Mouse (Mus musculus) limb, embryonic 13.5 days (tissue): ENCODE measurements at regions not wholly inside any gene's neighbourhood (a gene's known extent, or its start where the extent isn't known, plus 50 kb on each side); places are given as distances from the start of the nearest gene placed in this dataset.

Experiments
- ATAC-seq: fragments of 200-750 bp; cut with Nextera tagmentation; 2 replicates; pipeline ENCODE4 v1.8.0; 2017; ENCODE audit warnings: low read depth, moderate number of reproducible peaks, moderate TSS enrichment; ENCODE audit not compliant: low FRiP score
- H3K27ac ChIP-seq: fragments of 300-500 bp; sonication (generic); 2 replicates; pipeline ENCODE4 v1.5.1; 2015; ENCODE audit warnings: inconsistent platforms, mild to moderate bottlenecking, moderate library complexity
- H3K27me3 ChIP-seq: fragments of 300-500 bp; sonication (generic); 2 replicates; pipeline ENCODE4 v1.6.1; 2015; ENCODE audit warnings: mild to moderate bottlenecking, inconsistent platforms
- H3K36me3 ChIP-seq: fragments of 300-500 bp; sonication (generic); 2 replicates; pipeline ENCODE4 v1.6.1; 2015; ENCODE audit warnings: inconsistent platforms, mild to moderate bottlenecking, moderate library complexity
- H3K4me1 ChIP-seq: fragments of 300-500 bp; sonication (generic); 2 replicates; pipeline ENCODE4 v1.6.1; 2015; ENCODE audit warnings: inconsistent platforms
- H3K4me2 ChIP-seq: fragments of 300-500 bp; sonication (generic); replicated peaks from 2 replicates; pipeline ENCODE4 v1.6.1; 2015; ENCODE audit warnings: inconsistent platforms, mild to moderate bottlenecking, moderate library complexity
- H3K4me3 ChIP-seq: fragments of 300-500 bp; sonication (generic); 2 replicates; pipeline ENCODE4 v1.5.1; 2015; ENCODE audit warnings: moderate library complexity, mild to moderate bottlenecking, inconsistent platforms
- H3K9ac ChIP-seq: fragments of 300-500 bp; sonication (generic); 2 replicates; pipeline ENCODE4 v1.6.1; 2015; ENCODE audit warnings: mild to moderate bottlenecking, inconsistent platforms
- H3K9me3 ChIP-seq: fragments of 300-500 bp; sonication (generic); 2 replicates; pipeline ENCODE4 v1.6.1; 2016; ENCODE audit warnings: inconsistent platforms
- WGBS: fragments of 180-500 bp; shearing (Covaris S2); methylation state at CpG from one replicate; pipeline ENCODE4 v1.1.7; 2015; 5-methylcytosine and 5-hydroxymethylcytosine counted together

- no peaks in the 10 kb centered on the region for H3K4me1 ChIP-seq
- WGBS, result 38% methylated on average over 2 of the region's 2 CpGs
- no peak overlapping the region for H3K4me3 ChIP-seq
- no peak overlapping the region for H3K9ac ChIP-seq
- no peak for ATAC-seq
- no peak overlapping the region for H3K27ac ChIP-seq
- H3K9me3 ChIP-seq, result no peaks in the 10 kb centered on the region
- H3K27me3 ChIP-seq, result no peaks in the 10 kb centered on the region
- H3K4me2 ChIP-seq, result no peak overlapping the region
- no peaks in the 10 kb centered on the region for H3K36me3 ChIP-seq
Observed at GRCm38 (mm10) chr2:138733846-138734245, 477.5 kb downstream of the Btbd3 start.

DNA sequence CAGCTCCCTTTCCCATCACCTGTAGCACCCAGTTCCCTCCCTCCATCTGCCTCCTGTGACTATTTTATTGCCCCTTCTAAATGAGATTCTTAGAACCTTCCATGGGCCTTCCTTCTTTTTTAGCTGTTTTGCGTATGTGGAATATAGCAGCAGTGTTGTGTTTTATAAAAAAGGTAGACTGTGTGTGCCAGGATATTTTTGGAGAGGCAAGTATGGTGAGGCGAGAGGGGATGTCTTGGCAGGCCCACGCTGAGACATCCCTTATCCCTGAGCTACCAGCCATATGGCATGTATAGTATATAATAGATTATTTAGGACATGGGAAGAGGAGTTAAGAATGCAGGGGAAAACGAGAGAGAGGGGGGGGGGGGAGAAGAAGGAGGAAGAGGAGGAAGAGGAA lies 488.4 kb downstream of the Btbd3 start:
- H3K9me3 ChIP-seq, result no peaks in the 10 kb centered on the region
- no peak overlapping the region for H3K4me3 ChIP-seq
- ATAC-seq, result no peak
- WGBS, result 79% methylated on average over 4 of the region's 4 CpGs
- H3K27ac ChIP-seq, result no peak overlapping the region
- no peaks in the 10 kb centered on the region for H3K4me1 ChIP-seq
- no peaks in the 10 kb centered on the region for H3K36me3 ChIP-seq
- H3K27me3 ChIP-seq, result no peaks in the 10 kb centered on the region
- H3K4me2 ChIP-seq, result no peak overlapping the region
- no peak overlapping the region for H3K9ac ChIP-seq

- no peak for ATAC-seq
- Histone ChIP-seq H3K27ac (no peak overlapping the region), H3K36me3 (no peaks in the 10 kb centered on the region), H3K4me3 (no peak overlapping the region), H3K4me1 (no peaks in the 10 kb centered on the region), H3K9me3 (no peaks in the 10 kb centered on the region), H3K9ac (no peak overlapping the region), H3K4me2 (no peak overlapping the region), H3K27me3 (no peaks in the 10 kb centered on the region)
- WGBS, result 87% methylated on average over 3 of the region's 3 CpGs
Observed at GRCm38 (mm10) chr2:138760439-138760963, 504.1 kb downstream of the Btbd3 start.

- Histone ChIP-seq H3K9ac (no peak overlapping the region), H3K9me3 (no peaks in the 10 kb centered on the region), H3K4me2 (no peak overlapping the region), H3K4me1 (no peaks in the 10 kb centered on the region), H3K4me3 (no peak overlapping the region), H3K27me3 (no peaks in the 10 kb centered on the region), H3K27ac (no peak overlapping the region), H3K36me3 (no peaks in the 10 kb centered on the region)
- no peak for ATAC-seq
- WGBS, result 91% methylated on average over 1 of the region's 1 CpGs
Observed at GRCm38 (mm10) chr2:138761400-138761799, 505.0 kb downstream of the Btbd3 start.

DNA sequence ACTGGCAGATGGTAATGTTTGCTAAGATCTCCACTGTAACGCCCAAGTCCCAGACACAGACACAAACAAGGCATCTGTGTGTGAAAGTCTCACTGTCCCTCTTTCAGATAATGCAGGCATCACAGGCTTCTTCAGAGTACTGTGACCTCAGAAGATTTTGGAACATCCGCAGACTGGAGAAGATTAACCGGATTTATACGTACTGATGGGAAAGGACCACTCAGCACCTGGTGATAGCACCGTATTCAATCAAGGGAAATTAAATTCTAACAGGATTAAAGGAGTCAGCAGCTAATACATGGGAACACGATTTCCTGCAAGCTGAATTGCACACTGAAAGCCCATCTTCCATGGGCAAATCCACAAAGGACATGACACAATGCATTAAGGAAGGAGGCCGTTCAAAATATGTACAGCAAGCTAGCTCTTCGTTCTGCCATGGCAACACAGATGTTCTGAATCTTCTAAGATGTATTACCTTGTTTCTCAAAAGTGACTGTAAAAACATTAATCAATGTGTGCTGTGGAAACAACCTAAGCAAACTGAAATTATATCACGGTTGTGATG lies 510.0 kb downstream of the Btbd3 start:
- 73% methylated on average over 9 of the region's 9 CpGs for WGBS
- H3K36me3 ChIP-seq, result no peaks in the 10 kb centered on the region
- no peaks in the 10 kb centered on the region for H3K4me1 ChIP-seq
- no peaks in the 10 kb centered on the region for H3K27me3 ChIP-seq
- no peak for ATAC-seq
- no peak overlapping the region for H3K27ac ChIP-seq
- no peak overlapping the region for H3K9ac ChIP-seq
- no peaks in the 10 kb centered on the region for H3K9me3 ChIP-seq
- H3K4me2 ChIP-seq, result no peak overlapping the region
- no peak overlapping the region for H3K4me3 ChIP-seq

GRCm38 (mm10) chr2:138783781-138784180 lies 527.4 kb downstream of the Btbd3 start:
- Histone ChIP-seq H3K27ac (no peak overlapping the region), H3K27me3 (no peaks in the 10 kb centered on the region), H3K4me2 (no peak overlapping the region), H3K36me3 (no peaks in the 10 kb centered on the region), H3K4me1 (no peaks in the 10 kb centered on the region), H3K9ac (no peak overlapping the region), H3K4me3 (no peak overlapping the region), H3K9me3 (no peaks in the 10 kb centered on the region)
- 85% methylated on average over 3 of the region's 3 CpGs for WGBS
- no peak for ATAC-seq

- Histone ChIP-seq H3K4me2 (no peak overlapping the region), H3K27ac (no peak overlapping the region), H3K9me3 (no peaks in the 10 kb centered on the region), H3K4me1 (no peaks in the 10 kb centered on the region), H3K9ac (no peak overlapping the region), H3K36me3 (no peaks in the 10 kb centered on the region), H3K27me3 (no peaks in the 10 kb centered on the region), H3K4me3 (no peak overlapping the region)
- ATAC-seq, result no peak
- 80% methylated on average over 6 of the region's 6 CpGs for WGBS
Observed at GRCm38 (mm10) chr2:138792711-138793450, 536.5 kb downstream of the Btbd3 start.

DNA sequence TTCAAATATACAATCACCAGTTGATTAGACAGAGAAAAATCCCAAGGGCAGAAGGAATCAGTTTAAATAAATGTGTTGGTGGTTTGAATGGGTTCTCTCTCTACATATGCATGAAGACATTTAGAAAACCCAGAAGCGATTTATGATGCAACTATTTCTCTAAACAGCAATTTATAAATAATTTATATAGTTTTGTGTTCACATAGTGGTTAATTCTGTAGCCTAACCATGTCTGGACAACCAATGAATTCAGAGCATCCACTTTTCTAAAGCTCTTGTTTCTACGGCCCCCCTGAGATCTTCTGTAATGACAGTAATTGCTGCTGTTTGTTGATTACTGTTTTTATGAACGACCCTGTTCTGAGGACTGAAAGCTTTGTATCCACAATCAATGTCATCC lies 549.8 kb downstream of the Btbd3 start:
- Histone ChIP-seq H3K4me3 (no peak overlapping the region), H3K4me1 (no peaks in the 10 kb centered on the region), H3K9me3 (no peaks in the 10 kb centered on the region), H3K27ac (no peak overlapping the region), H3K36me3 (no peaks in the 10 kb centered on the region), H3K4me2 (no peak overlapping the region), H3K9ac (no peak overlapping the region), H3K27me3 (no peaks in the 10 kb centered on the region)
- no peak for ATAC-seq
- WGBS, result 73% methylated on average over 3 of the region's 3 CpGs

DNA sequence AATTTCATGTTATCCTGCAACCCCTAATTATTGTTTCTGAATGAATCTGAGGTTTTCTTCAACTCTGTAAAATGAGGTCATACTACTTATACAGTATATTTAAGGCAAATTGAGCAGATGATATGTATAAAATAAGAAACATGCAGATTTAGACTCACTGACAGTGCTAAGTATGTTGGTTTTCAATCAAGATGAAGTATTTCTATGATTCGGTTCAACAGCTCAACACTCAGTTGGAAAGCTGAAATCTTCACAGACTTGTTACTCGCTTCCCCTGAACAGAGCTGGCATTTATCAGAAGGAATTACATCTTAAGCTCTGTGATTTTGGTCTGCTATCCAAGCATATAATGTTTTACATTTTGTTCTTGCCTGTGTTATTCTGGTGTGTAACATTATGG lies 553.4 kb downstream of the Btbd3 start:
- WGBS, result 89% methylated on average over 2 of the region's 2 CpGs
- Histone ChIP-seq H3K9ac (no peak overlapping the region), H3K4me1 (no peaks in the 10 kb centered on the region), H3K9me3 (no peaks in the 10 kb centered on the region), H3K27me3 (no peaks in the 10 kb centered on the region), H3K4me2 (no peak overlapping the region), H3K27ac (no peak overlapping the region), H3K4me3 (no peak overlapping the region), H3K36me3 (no peaks in the 10 kb centered on the region)
- no peak for ATAC-seq

GRCm38 (mm10) chr2:138820489-138820888 lies 564.1 kb downstream of the Btbd3 start:
- Histone ChIP-seq H3K4me2 (no peak overlapping the region), H3K4me3 (no peak overlapping the region), H3K4me1 (no peaks in the 10 kb centered on the region), H3K9me3 (no peaks in the 10 kb centered on the region), H3K27ac (no peak overlapping the region), H3K27me3 (no peaks in the 10 kb centered on the region), H3K36me3 (no peaks in the 10 kb centered on the region), H3K9ac (no peak overlapping the region)
- no peak for ATAC-seq
- 86% methylated on average over 4 of the region's 4 CpGs for WGBS

DNA sequence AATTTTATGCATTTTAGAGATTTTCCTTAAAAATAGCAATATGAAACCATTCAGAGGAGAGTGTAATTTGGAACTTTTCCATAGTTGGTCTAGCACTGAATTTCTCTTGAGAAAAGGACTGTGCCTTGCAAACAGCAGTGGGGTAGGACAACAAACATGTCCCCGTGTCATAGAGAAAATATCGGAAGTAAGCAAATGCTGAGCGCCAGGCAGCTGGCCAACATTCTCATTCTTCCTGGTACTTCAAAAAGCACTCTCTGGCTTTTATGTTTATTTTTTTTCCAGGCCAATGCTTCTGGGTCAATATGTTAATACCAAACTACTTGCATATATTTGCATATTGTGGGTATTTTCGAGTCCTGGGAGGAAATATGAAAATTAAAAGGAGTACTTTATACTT lies 568.5 kb downstream of the Btbd3 start:
- H3K27me3 ChIP-seq, result no peaks in the 10 kb centered on the region

GRCm38 (mm10) chr2:138827813-138828570 lies 571.6 kb downstream of the Btbd3 start:
- WGBS, result 61% methylated on average over 2 of the region's 2 CpGs
- no peak overlapping the region for H3K27ac ChIP-seq
- H3K9me3 ChIP-seq, result no peaks in the 10 kb centered on the region
- no peak overlapping the region for H3K9ac ChIP-seq
- H3K4me3 ChIP-seq, result no peak overlapping the region
- no peaks in the 10 kb centered on the region for H3K36me3 ChIP-seq
- H3K4me1 ChIP-seq, result no peaks in the 10 kb centered on the region
- no peaks in the 10 kb centered on the region for H3K27me3 ChIP-seq
- no peak overlapping the region for H3K4me2 ChIP-seq
- no peak for ATAC-seq

More for the DNA sequence above, 568.5 kb downstream of the Btbd3 start:
- ATAC-seq, result no peak
- H3K4me2 ChIP-seq, result no peak overlapping the region
- H3K4me1 ChIP-seq, result no peaks in the 10 kb centered on the region
- H3K4me3 ChIP-seq, result no peak overlapping the region
- no peaks in the 10 kb centered on the region for H3K36me3 ChIP-seq
- no peak overlapping the region for H3K27ac ChIP-seq
- 77% methylated on average over 4 of the region's 4 CpGs for WGBS
- no peaks in the 10 kb centered on the region for H3K9me3 ChIP-seq
- H3K9ac ChIP-seq, result no peak overlapping the region
